ENCODE assay signal across 18 mouse cellular contexts in the genomic region with DNA sequence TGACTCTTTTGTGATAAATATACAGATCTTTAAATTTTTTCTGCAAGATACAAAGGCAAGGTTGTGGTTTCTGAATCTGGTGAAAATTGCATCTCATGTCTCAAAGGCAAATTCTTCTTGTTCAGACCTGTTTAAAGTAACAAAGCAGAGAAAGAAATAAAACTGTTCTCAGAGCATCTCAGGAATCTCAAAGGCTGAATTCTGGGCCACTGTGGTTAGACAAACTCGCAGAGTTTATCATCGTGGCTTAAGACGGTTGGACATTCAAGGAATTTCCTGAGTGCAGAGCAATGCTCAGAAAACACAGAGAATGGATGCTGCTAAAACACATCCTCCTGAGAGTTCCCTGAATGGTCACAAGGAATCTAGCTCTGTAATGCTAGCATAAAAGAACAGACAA.
"Had no signal": no experiment of that assay in that cellular context is flagged by ENCODE, and none has a peak within 500 bp of the region (broad histone marks: within the 10 kb centered on the region; RNA-seq: fewer than 3 reads in every experiment).

No protein-coding gene starts in this region.

- ATAC-seq: midbrain, embryonic 16.5 days had no signal

- H3K9me3 ChIP-seq: midbrain, embryonic 10.5 days; midbrain, embryonic 12.5 days; neural tube, embryonic 13.5 days; neural tube, embryonic 15.5 days had no signal

- DNase-seq: lung, embryonic 14.5 days; lung, postnatal 10 days; lung, postnatal 4 days; midbrain, embryonic 14.5 days; retina, postnatal 1 day; right cerebral cortex, adult 18-20 months; right cerebral cortex, postnatal 25 days; right cerebral cortex, postnatal 4 days; spleen, adult 18-20 months; thymus, adult 18-20 months; thymus, postnatal 14 days; thymus, postnatal 36 days had no signal

- H3K27me3 ChIP-seq: midbrain, embryonic 12.5 days; neural tube, embryonic 13.5 days; neural tube, embryonic 15.5 days had no signal

- H3K9ac ChIP-seq: lung, embryonic 14.5 days; midbrain, embryonic 12.5 days; neural tube, embryonic 13.5 days; neural tube, embryonic 15.5 days had no signal

- H3K4me2 ChIP-seq: lung, embryonic 14.5 days; midbrain, embryonic 12.5 days; neural tube, embryonic 13.5 days; neural tube, embryonic 15.5 days had no signal

- H3K36me3 ChIP-seq: midbrain, embryonic 10.5 days; midbrain, embryonic 12.5 days; neural tube, embryonic 13.5 days; neural tube, embryonic 15.5 days had no signal

- H3K27ac ChIP-seq: midbrain, embryonic 10.5 days; midbrain, embryonic 12.5 days; neural tube, embryonic 13.5 days; neural tube, embryonic 15.5 days had no signal

- H3K4me3 ChIP-seq: midbrain, embryonic 10.5 days; midbrain, embryonic 12.5 days; myocyte; neural tube, embryonic 13.5 days; neural tube, embryonic 15.5 days had no signal

- H3K4me1 ChIP-seq: midbrain, embryonic 10.5 days; midbrain, embryonic 12.5 days; neural tube, embryonic 13.5 days; neural tube, embryonic 15.5 days had no signal
